Mouse (Mus musculus) liver, embryonic 11.5 days (tissue): ENCODE data around the gene Spry2. TPM values are rescaled to one million over a fixed set of nuclear protein-coding genes. Genes with fewer than 3 reads are reported as not detected.

Source experiments
- ATAC-seq: fragments of 200-750 bp; cut with Nextera tagmentation; replicated peaks from 2 replicates; pipeline ENCODE4 v1.8.0; 2017; ENCODE audit warnings: moderate number of reproducible peaks, mild to moderate bottlenecking, moderate TSS enrichment, moderate library complexity; ENCODE audit not compliant: low FRiP score
- DNase-seq: peaks from one replicate; pipeline ENCODE4 v3.0.0-alpha.2; 2017; ENCODE audit warnings: low spot score
- H3K27ac ChIP-seq: fragments of 300-500 bp; sonication (generic); 2 replicates; pipeline ENCODE4 v1.5.1; 2014; ENCODE audit warnings: mild to moderate bottlenecking, low read depth, low read length, control low read depth
- H3K27me3 ChIP-seq: fragments of 300-500 bp; sonication (generic); replicated peaks from 2 replicates; pipeline ENCODE4 v1.6.1; 2014; ENCODE audit warnings: low read length, mixed read lengths; ENCODE audit not compliant: control insufficient read depth, insufficient read depth
- H3K36me3 ChIP-seq: fragments of 300-500 bp; sonication (generic); 2 replicates; pipeline ENCODE4 v1.6.1; 2014; ENCODE audit warnings: mild to moderate bottlenecking, low read length, moderate library complexity, mixed read lengths; ENCODE audit not compliant: control insufficient read depth, insufficient read depth
- H3K4me1 ChIP-seq: fragments of 300-500 bp; sonication (generic); replicated peaks from 2 replicates; pipeline ENCODE4 v1.6.1; 2014; ENCODE audit warnings: low read length, mixed read lengths; ENCODE audit not compliant: control insufficient read depth, insufficient read depth
- H3K4me2 ChIP-seq: fragments of 300-500 bp; sonication (generic); 2 replicates; pipeline ENCODE4 v1.6.1; 2014; ENCODE audit warnings: mild to moderate bottlenecking, control low read depth, moderate library complexity
- H3K4me3 ChIP-seq: fragments of 300-500 bp; sonication (generic); 2 replicates; pipeline ENCODE4 v1.5.1; 2014; ENCODE audit warnings: low read depth, low read length, control low read depth
- H3K9ac ChIP-seq: fragments of 300-500 bp; sonication (generic); 2 replicates; pipeline ENCODE4 v1.6.1; 2014; ENCODE audit warnings: low read depth, low read length, control low read depth
- H3K9me3 ChIP-seq: fragments of 300-500 bp; sonication (generic); 2 replicates; pipeline ENCODE4 v1.6.1; 2016; ENCODE audit warnings: low read length, inconsistent platforms, mixed read lengths; ENCODE audit not compliant: control insufficient read depth
- WGBS: fragments of 180-500 bp; shearing (Covaris S2); extraction: QIAGEN DNeasy Blood & Tissue Kit; methylation state at CpG from one replicate; pipeline ENCODE4 v1.1.7; 2014; 5-methylcytosine and 5-hydroxymethylcytosine counted together
- polyA plus RNA-seq: library from polyadenylated mRNA; unstranded; fragments of >200 nt; fragmentation: Nextera tagmentation; extraction: Ambion mirVana; gene quantifications from 2 replicates; pipeline ENCODE4 v1.2.1, GENCODE M21; 2014

The Spry2 gene
- polyA plus RNA-seq, 1 experiment from 2014 or later = 15.3 TPM

- H3K27ac ChIP-seq = no peak overlapping the region
- ATAC-seq (no peak), DNase-seq (no peak)
- H3K9ac ChIP-seq = no peak overlapping the region
- no peaks in the 10 kb centered on the region for H3K36me3 ChIP-seq
- H3K27me3 ChIP-seq = no peaks in the 10 kb centered on the region
- no peak overlapping the region for H3K4me3 ChIP-seq
- no peak overlapping the region for H3K4me2 ChIP-seq
- no peaks in the 10 kb centered on the region for H3K4me1 ChIP-seq
- no peaks in the 10 kb centered on the region for H3K9me3 ChIP-seq
- WGBS = 32% methylated on average over 2 of the region's 2 CpGs
Observed at GRCm38 (mm10) chr14:105859876-105860275, 36.7 kb downstream of the Spry2 start.

DNA sequence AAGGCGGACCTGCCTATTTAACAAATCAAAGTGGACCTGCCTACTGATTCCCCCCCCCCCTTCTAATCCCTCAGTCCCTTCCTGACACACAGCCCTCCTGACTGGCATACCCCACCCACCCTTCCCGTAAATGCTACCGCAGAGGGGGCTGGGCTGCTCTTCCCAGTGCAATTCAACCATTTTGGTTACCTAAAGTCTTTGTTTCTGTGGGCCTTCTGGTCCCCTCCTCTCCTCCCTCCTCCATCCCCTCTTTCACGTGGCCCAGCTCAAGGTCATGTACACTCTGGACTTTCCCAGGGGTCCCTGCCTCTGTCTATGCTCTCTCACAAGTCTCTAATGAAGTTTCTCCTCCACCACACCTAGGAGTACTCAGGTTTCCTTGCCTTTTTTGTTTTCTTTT is 37.3 kb downstream of the Spry2 start:
- no peaks in the 10 kb centered on the region for H3K36me3 ChIP-seq
- H3K4me1 ChIP-seq = no peaks in the 10 kb centered on the region
- DNase-seq = no peak
- no peak overlapping the region for H3K4me3 ChIP-seq
- no peaks in the 10 kb centered on the region for H3K9me3 ChIP-seq
- 15% methylated on average over 4 of the region's 4 CpGs for WGBS
- H3K27me3 ChIP-seq = no peaks in the 10 kb centered on the region
- no peak overlapping the region for H3K9ac ChIP-seq
- no peak for ATAC-seq
- no peak overlapping the region for H3K4me2 ChIP-seq
- H3K27ac ChIP-seq = no peak overlapping the region

DNA sequence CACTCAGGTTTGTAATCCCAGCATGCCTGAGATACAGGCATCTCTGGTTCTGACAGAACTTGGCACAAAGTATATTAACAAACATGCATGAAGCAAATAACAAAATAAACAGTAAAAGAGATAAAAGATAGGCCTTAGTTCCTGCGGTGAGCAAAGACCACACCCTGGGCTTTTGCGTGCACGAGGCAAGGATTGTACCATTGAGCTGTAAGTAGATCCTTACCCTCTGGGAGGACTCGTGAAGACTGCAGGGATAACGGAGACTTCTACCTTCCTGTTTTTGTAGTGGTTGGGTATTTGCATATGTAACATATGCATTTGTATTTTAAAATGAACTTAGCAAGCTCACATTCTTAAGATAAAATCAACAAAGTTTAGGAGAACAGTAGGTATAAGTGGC is 37.7 kb downstream of the Spry2 start:
- Histone ChIP-seq H3K9me3 (no peaks in the 10 kb centered on the region), H3K9ac (no peak overlapping the region), H3K4me3 (no peak overlapping the region), H3K4me2 (no peak overlapping the region), H3K27ac (no peak overlapping the region), H3K36me3 (no peaks in the 10 kb centered on the region), H3K27me3 (no peaks in the 10 kb centered on the region), H3K4me1 (no peaks in the 10 kb centered on the region)
- WGBS = 17% methylated on average over 5 of the region's 5 CpGs
- DNase-seq (no peak), ATAC-seq (no peak)

DNA sequence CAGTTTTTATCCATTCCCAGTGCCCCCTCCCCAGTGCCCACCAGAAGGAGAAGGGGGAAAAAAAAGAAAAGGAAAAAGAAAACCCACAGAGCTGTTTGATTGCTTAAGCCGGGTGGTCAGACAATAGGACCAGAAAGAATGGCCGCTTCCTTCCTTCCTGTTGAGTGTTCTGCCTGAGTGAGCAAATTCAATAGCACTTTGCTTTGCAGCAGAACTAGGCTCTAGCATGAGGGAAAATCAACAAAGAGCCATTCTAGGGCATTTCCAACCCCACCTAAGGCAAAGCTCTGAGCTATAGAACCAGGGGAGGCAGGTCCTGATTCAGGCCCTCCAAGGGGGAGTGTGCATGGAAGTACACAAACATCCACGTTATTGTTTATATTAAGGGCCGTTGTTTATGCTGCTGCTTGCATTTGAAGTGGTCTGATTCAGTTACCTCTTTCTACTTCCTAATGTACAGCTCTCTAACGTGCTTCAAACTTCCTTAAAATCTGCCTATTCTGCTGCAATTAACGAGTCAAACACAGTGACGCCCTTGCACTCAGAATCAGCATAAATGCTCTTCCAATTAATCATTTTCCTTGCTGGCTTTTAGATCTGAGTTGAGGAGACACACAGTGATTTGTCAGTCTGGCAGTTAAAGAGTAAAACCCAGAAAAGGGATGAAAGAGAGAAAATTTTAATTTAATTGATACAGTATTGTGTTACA is 45.1 kb downstream of the Spry2 start:
- ATAC-seq (no peak), DNase-seq (no peak)
- no peak overlapping the region for H3K4me2 ChIP-seq
- no peaks in the 10 kb centered on the region for H3K9me3 ChIP-seq
- WGBS = 41% methylated on average over 7 of the region's 7 CpGs
- no peak overlapping the region for H3K4me3 ChIP-seq
- H3K4me1 ChIP-seq = no peaks in the 10 kb centered on the region
- no peaks in the 10 kb centered on the region for H3K36me3 ChIP-seq
- H3K27ac ChIP-seq = no peak overlapping the region
- no peak overlapping the region for H3K9ac ChIP-seq
- H3K27me3 ChIP-seq = no peaks in the 10 kb centered on the region

Other genes with a start within 250 kb of the Spry2 start
- not detected in 2 replicates for gene Trim52, start 209.4 kb upstream of the Spry2 start, polyA plus RNA-seq